Mouse (Mus musculus) stomach, postnatal 0 days (tissue): ENCODE measurements at regions not wholly inside any gene's neighbourhood (a gene's known extent, or its start where the extent isn't known, plus 50 kb on each side); places are given as distances from the start of the nearest gene placed in this dataset.

Experiments used
- ATAC-seq: fragments of 200-750 bp; cut with Nextera tagmentation; 2 replicates; pipeline ENCODE4 v1.8.0; 2017; ENCODE audit not compliant: low FRiP score, low TSS enrichment
- DNase-seq: peaks from one replicate; pipeline ENCODE4 v3.0.0-alpha.2; 2016; ENCODE audit warnings: low spot score
- H3K27ac ChIP-seq: fragments of 300-500 bp; sonication (generic); replicated peaks from 2 replicates; pipeline ENCODE4 v1.5.1; 2014; ENCODE audit warnings: mild to moderate bottlenecking, control low read depth
- H3K27me3 ChIP-seq: fragments of 300-500 bp; sonication (generic); 2 replicates; pipeline ENCODE4 v1.6.1; 2014; ENCODE audit warnings: low read length; ENCODE audit not compliant: control insufficient read depth, insufficient read depth
- H3K36me3 ChIP-seq: fragments of 300-500 bp; sonication (generic); 2 replicates; pipeline ENCODE4 v1.6.1; 2014; ENCODE audit warnings: low read length, mixed read lengths; ENCODE audit not compliant: control insufficient read depth, insufficient read depth
- H3K4me1 ChIP-seq: fragments of 300-500 bp; sonication (generic); replicated peaks from 2 replicates; pipeline ENCODE4 v1.6.1; 2014; ENCODE audit warnings: antibody characterized with exemption; ENCODE audit not compliant: control insufficient read depth, insufficient read depth
- H3K4me2 ChIP-seq: fragments of 300-500 bp; sonication (generic); replicated peaks from 2 replicates; pipeline ENCODE4 v1.6.1; 2014; ENCODE audit warnings: low read depth, mild to moderate bottlenecking, control low read depth, moderate library complexity
- H3K4me3 ChIP-seq: fragments of 300-500 bp; sonication (generic); 2 replicates; pipeline ENCODE4 v1.5.1; 2014; ENCODE audit warnings: low read depth, low read length, control low read depth
- H3K9ac ChIP-seq: fragments of 300-500 bp; sonication (generic); 2 replicates; pipeline ENCODE4 v1.6.1; 2014; ENCODE audit warnings: mild to moderate bottlenecking, low read length, control low read depth, mixed read lengths
- H3K9me3 ChIP-seq: fragments of 300-500 bp; sonication (generic); 2 replicates; pipeline ENCODE4 v1.6.1; 2016; ENCODE audit warnings: low read length; ENCODE audit not compliant: control insufficient read depth
- CTCF ChIP-seq: IDR thresholded peaks from 2 replicates; pipeline ENCODE4 v1.5.1; 2016; ENCODE audit warnings: antibody characterized with exemption, low read depth, mild to moderate bottlenecking, moderate library complexity
- EP300 ChIP-seq: optimal IDR thresholded peaks from 2 replicates; pipeline ENCODE3; 2016; ENCODE audit warnings: antibody characterized with exemption
- WGBS: fragments of 180-500 bp; shearing (Covaris S2); extraction: QIAGEN DNeasy Blood & Tissue Kit; methylation state at CpG from one replicate; pipeline ENCODE4 v1.1.7; 2014; 5-methylcytosine and 5-hydroxymethylcytosine counted together

- 56% methylated on average over 2 of the region's 2 CpGs for WGBS
- Histone ChIP-seq H3K27me3 (no peaks in the 10 kb centered on the region), H3K4me3 (no peak overlapping the region), H3K4me2 (no peak overlapping the region), H3K9me3 (no peaks in the 10 kb centered on the region), H3K36me3 (no peaks in the 10 kb centered on the region), H3K27ac (no peak overlapping the region), H3K9ac (no peak overlapping the region), H3K4me1 (no peaks in the 10 kb centered on the region)
- no peak for TF ChIP-seq EP300
- no peak for TF ChIP-seq CTCF
- peak; percentile 22 for DNase-seq
- peak; percentile 71; the same call in 1 of the 2 replicates for ATAC-seq
Measured at GRCm38 (mm10) chr16:76194291-76194690, 172.2 kb upstream of the Samsn1 start.

- Histone ChIP-seq H3K9ac (no peak overlapping the region), H3K4me1 (no peaks in the 10 kb centered on the region), H3K9me3 (no peaks in the 10 kb centered on the region), H3K27ac (no peak overlapping the region), H3K4me2 (no peak overlapping the region), H3K36me3 (no peaks in the 10 kb centered on the region), H3K4me3 (no peak overlapping the region), H3K27me3 (no peaks in the 10 kb centered on the region)
- DNase-seq (no peak), ATAC-seq (no peak)
- 93% methylated on average over 10 of the region's 10 CpGs for WGBS
- TF ChIP-seq EP300 = no peak
- no peak for TF ChIP-seq CTCF
Measured at GRCm38 (mm10) chr16:76191135-76191534, 169.1 kb upstream of the Samsn1 start.

- ATAC-seq = no peak
- Histone ChIP-seq H3K4me3 (no peak overlapping the region), H3K4me1 (no peaks in the 10 kb centered on the region), H3K9me3 (no peaks in the 10 kb centered on the region), H3K4me2 (no peak overlapping the region), H3K27me3 (no peaks in the 10 kb centered on the region), H3K36me3 (no peaks in the 10 kb centered on the region), H3K27ac (no peak overlapping the region), H3K9ac (no peak overlapping the region)
- WGBS = 69% methylated on average over 2 of the region's 2 CpGs
- no peak for TF ChIP-seq EP300
- TF ChIP-seq CTCF = no peak
- no peak for DNase-seq
Measured at GRCm38 (mm10) chr16:76183556-76183955, 161.5 kb upstream of the Samsn1 start.

- DNase-seq (no peak), ATAC-seq (no peak)
- Histone ChIP-seq H3K36me3 (no peaks in the 10 kb centered on the region), H3K4me2 (no peak overlapping the region), H3K9me3 (no peaks in the 10 kb centered on the region), H3K4me3 (no peak overlapping the region), H3K27ac (no peak overlapping the region), H3K4me1 (no peaks in the 10 kb centered on the region), H3K9ac (no peak overlapping the region), H3K27me3 (no peaks in the 10 kb centered on the region)
- no peak for TF ChIP-seq EP300
- peak; percentile 26 for TF ChIP-seq CTCF
- 31% methylated on average over 3 of the region's 3 CpGs for whole genome bisulfite sequencing
Measured at GRCm38 (mm10) chr16:76183105-76183504, 161.0 kb upstream of the Samsn1 start.

GRCm38 (mm10) chr16:76181596-76181995 is 159.5 kb upstream of the Samsn1 start:
- H3K4me3 ChIP-seq = no peak overlapping the region
- no peak for ATAC-seq
- no peak overlapping the region for H3K27ac ChIP-seq
- H3K36me3 ChIP-seq = no peaks in the 10 kb centered on the region
- no peaks in the 10 kb centered on the region for H3K9me3 ChIP-seq
- no peak for DNase-seq
- no peak for TF ChIP-seq CTCF
- H3K4me1 ChIP-seq = no peaks in the 10 kb centered on the region
- 63% methylated on average over 3 of the region's 3 CpGs for WGBS
- H3K9ac ChIP-seq = no peak overlapping the region
- no peaks in the 10 kb centered on the region for H3K27me3 ChIP-seq
- no peak overlapping the region for H3K4me2 ChIP-seq

- H3K4me2 ChIP-seq = no peak overlapping the region
- no peak overlapping the region for H3K4me3 ChIP-seq
- H3K27me3 ChIP-seq = no peaks in the 10 kb centered on the region
- no peaks in the 10 kb centered on the region for H3K9me3 ChIP-seq
- DNase-seq (no peak), ATAC-seq (no peak)
- TF ChIP-seq CTCF (no peak), EP300 (no peak)
- H3K9ac ChIP-seq = no peak overlapping the region
- H3K36me3 ChIP-seq = no peaks in the 10 kb centered on the region
- no peak overlapping the region for H3K27ac ChIP-seq
- WGBS = 66% methylated on average over 2 of the region's 2 CpGs
- H3K4me1 ChIP-seq = no peaks in the 10 kb centered on the region
Measured at GRCm38 (mm10) chr16:76167651-76168050, 145.6 kb upstream of the Samsn1 start.
